17 mouse cellular contexts compared by ENCODE assay signal in genomic region chr2:166602948-166603347, GRCm38 (mm10).
A peak's percentile ranks its signal among the peaks of the same experiment; 100 is the strongest.
DNase-seq lines count a peak whose midpoint lies in the region; ATAC-seq lines count a peak whose summit lies in the region.
"Had no signal": no experiment of that assay in that cellular context is flagged by ENCODE, and none has a peak within 500 bp of the region (broad histone marks: within the 10 kb centered on the region; RNA-seq: fewer than 3 reads in every experiment).

No protein-coding gene starts in this region.

- peak; percentile 13; the same call in 1 of the 2 replicates for ATAC-seq in frontal cortex, adult (ENCODE audit: low TSS enrichment)
- ATAC-seq: activated CD4-positive, CD25-positive, alpha-beta regulatory T cell, adult 4 months; forebrain, embryonic 13.5 days; forebrain, embryonic 16.5 days had no signal

- DNase-seq in frontal cortex, postnatal 25 days (ENCODE audit: low spot score in 2 of 2), result no peak
- DNase-seq in layer of hippocampus, adult 18-20 months (ENCODE audit: low spot score in 2 of 2), result peak; percentile 43 to 60
- DNase-seq in layer of hippocampus, adult 9-11 months, result no peak
- peak; percentile 47 for DNase-seq in right cerebral cortex, adult 18-20 months
- DNase-seq in right cerebral cortex, postnatal 4 days, result no peak
- peak; percentile 52 for DNase-seq in brain, adult 2 months (ENCODE audit: low read depth, low spot score)
- DNase-seq: adrenal gland, adult 8-10 months; adrenal gland, postnatal 25 days; cerebellum, adult 18-20 months; cerebellum, adult 9-10 months; cerebellum, postnatal 14 days; gastrocnemius, postnatal 25 days; heart, adult 2 months had no signal

Comparison
In these comparisons a context has a peak if more than half of its experiments do, and no peak if none do; other contexts are left out.
1. DNase-seq: peak in layer of hippocampus, adult 18-20 months (2 of 2), right cerebral cortex, adult 18-20 months (single experiment) and brain, adult 2 months (single experiment); none in frontal cortex, postnatal 25 days (0 of 2), layer of hippocampus, adult 9-11 months (single experiment) and right cerebral cortex, postnatal 4 days (single experiment).